Mouse (Mus musculus) lung, embryonic 16.5 days (tissue): ENCODE results near the gene E130309D02Rik. TPM values are rescaled to one million over a fixed set of nuclear protein-coding genes. Genes with fewer than 3 reads are reported as not detected.

Source experiments
- ATAC-seq: fragments of 200-750 bp; cut with Nextera tagmentation; 2 replicates; pipeline ENCODE4 v1.8.0; 2017; ENCODE audit warnings: low read depth, mild to moderate bottlenecking, moderate library complexity
- H3K27ac ChIP-seq: fragments of 300-500 bp; sonication (generic); 2 replicates; pipeline ENCODE4 v1.5.1; 2014; ENCODE audit warnings: mild to moderate bottlenecking, control low read depth, low read length
- H3K27me3 ChIP-seq: fragments of 300-500 bp; sonication (generic); 2 replicates; pipeline ENCODE4 v1.6.1; 2014; ENCODE audit warnings: low read depth, low read length, mixed read lengths; ENCODE audit not compliant: control insufficient read depth, insufficient read depth
- H3K36me3 ChIP-seq: fragments of 300-500 bp; sonication (generic); 2 replicates; pipeline ENCODE4 v1.6.1; 2014; ENCODE audit warnings: low read length; ENCODE audit not compliant: control insufficient read depth, insufficient read depth
- H3K4me1 ChIP-seq: fragments of 300-500 bp; sonication (generic); replicated peaks from 2 replicates; pipeline ENCODE4 v1.6.1; 2014; ENCODE audit warnings: low read length, mixed read lengths; ENCODE audit not compliant: control insufficient read depth, insufficient read depth
- H3K4me2 ChIP-seq: fragments of 300-500 bp; sonication (generic); 2 replicates; pipeline ENCODE4 v1.6.1; 2014; ENCODE audit warnings: low read depth, low read length, control low read depth
- H3K4me3 ChIP-seq: fragments of 300-500 bp; sonication (generic); 2 replicates; pipeline ENCODE4 v1.5.1; 2014; ENCODE audit warnings: mild to moderate bottlenecking, low read length, control low read depth
- H3K9ac ChIP-seq: fragments of 300-500 bp; sonication (generic); 2 replicates; pipeline ENCODE4 v1.6.1; 2014; ENCODE audit warnings: low read length, control low read depth
- H3K9me3 ChIP-seq: fragments of 300-500 bp; sonication (generic); 2 replicates; pipeline ENCODE4 v1.6.1; 2016; ENCODE audit warnings: low read length; ENCODE audit not compliant: control insufficient read depth
- WGBS: fragments of 180-500 bp; shearing (Covaris S2); extraction: QIAGEN DNeasy Blood & Tissue Kit; methylation state at CpG from one replicate; pipeline ENCODE4 v1.1.7; 2014; 5-methylcytosine and 5-hydroxymethylcytosine counted together
- polyA plus RNA-seq: library from polyadenylated mRNA; unstranded; fragments of >200 nt; fragmentation: Nextera tagmentation; extraction: Ambion mirVana; gene quantifications from 2 replicates; pipeline ENCODE4 v1.2.1, GENCODE M21; 2015

E130309D02Rik gene
- polyA plus RNA-seq, 1 experiment from 2014 or later: 32.3 TPM

DNA sequence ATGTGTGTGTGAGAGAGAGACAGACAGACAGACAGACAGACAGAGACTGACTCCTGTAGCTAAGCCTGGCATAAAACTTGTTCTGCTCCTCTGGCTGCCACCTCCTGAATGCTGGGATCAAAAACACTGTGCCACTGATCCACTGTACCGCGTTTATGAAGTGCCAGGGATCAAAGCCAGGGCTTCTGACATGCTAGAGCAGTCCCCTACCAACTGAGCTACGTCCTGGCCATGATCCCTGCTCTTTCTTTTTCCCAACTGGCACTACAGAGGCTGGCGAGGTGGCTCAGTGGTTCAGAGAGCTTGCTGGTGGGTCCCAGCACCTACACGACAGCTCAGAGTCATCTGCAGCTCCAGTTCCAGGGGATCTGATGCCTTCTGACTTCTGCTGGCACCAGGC, 39.4 kb downstream of the E130309D02Rik start:
- Histone ChIP-seq H3K4me3 (no peak overlapping the region), H3K9ac (no peak overlapping the region), H3K36me3 (no peaks in the 10 kb centered on the region), H3K9me3 (no peaks in the 10 kb centered on the region), H3K4me1 (peaks cover under 1% of the 10 kb centered on the region; the same call in 1 of the 2 replicates), H3K27ac (no peak overlapping the region), H3K27me3 (peaks cover 20% of the 10 kb centered on the region), H3K4me2 (no peak overlapping the region)
- 39% methylated on average over 5 of the region's 5 CpGs for WGBS
- ATAC-seq: no peak

DNA sequence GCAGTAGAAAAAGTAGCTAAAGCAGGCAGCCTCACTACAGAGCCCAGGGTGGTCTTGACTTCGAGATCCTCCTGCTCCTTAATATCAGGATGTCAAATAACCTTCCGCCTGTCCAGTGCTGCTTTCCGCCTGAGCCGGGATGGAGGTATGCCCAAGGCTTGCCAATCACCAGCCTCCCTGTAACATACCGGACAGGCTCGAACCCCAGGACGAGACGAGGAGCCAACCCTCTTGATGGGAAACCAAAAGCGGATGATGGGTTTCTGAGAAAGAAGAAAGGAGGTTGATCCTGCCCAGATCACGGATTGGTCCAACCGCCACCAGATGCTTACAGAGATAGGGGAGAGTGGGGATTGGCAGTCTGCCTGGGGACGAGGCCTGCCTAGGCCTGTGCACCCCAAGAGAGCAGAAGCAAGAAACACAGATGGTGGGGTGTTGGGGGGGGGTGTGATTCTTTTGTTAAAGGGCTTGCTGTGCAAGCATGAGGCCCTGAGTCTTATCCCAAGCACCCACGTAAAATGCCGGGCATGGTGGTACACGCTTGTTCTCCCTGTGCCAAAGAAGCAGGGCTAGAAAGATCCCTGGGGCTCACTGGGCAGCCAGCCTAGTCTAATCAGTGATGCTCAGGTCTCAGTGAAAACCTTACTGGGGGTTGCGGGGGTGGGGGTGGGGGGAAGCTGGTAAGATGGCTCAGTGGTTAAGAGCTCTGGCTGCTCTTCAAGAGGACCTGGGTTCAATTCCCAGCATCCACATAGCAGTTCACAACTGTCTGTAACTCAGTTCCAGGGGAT, 42.4 kb downstream of the E130309D02Rik start:
- no peak for ATAC-seq
- Histone ChIP-seq H3K36me3 (no peaks in the 10 kb centered on the region), H3K4me3 (no peak overlapping the region), H3K9ac (no peak overlapping the region), H3K4me2 (no peak overlapping the region), H3K4me1 (peaks cover 11% of the 10 kb centered on the region), H3K27ac (no peak overlapping the region), H3K9me3 (no peaks in the 10 kb centered on the region), H3K27me3 (peaks cover 8% of the 10 kb centered on the region; the same call in 1 of the 2 replicates)
- 85% methylated on average over 16 of the region's 16 CpGs for WGBS

DNA sequence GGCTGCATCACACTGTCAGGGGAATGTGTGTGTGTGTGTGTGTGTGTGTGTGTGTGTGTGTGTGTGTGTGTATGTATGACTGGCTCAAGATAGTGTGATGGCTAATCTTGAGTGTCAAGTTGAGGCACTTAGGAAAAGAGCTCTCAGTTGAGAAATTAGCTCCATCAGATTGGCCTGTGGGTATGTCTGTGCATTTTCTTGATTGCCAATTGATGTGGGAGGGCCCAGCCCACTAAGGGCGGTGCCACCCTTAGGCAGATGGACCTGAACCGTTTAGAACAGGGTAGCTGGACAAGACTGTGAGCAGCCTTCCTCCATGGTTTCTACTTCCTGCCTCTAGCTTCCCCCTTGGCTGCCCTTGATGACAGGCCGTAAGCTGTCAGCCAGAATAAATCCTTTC, 43.1 kb downstream of the E130309D02Rik start:
- 73% methylated on average over 3 of the region's 3 CpGs for WGBS
- ATAC-seq: no peak
- no peak overlapping the region for H3K27ac ChIP-seq

DNA sequence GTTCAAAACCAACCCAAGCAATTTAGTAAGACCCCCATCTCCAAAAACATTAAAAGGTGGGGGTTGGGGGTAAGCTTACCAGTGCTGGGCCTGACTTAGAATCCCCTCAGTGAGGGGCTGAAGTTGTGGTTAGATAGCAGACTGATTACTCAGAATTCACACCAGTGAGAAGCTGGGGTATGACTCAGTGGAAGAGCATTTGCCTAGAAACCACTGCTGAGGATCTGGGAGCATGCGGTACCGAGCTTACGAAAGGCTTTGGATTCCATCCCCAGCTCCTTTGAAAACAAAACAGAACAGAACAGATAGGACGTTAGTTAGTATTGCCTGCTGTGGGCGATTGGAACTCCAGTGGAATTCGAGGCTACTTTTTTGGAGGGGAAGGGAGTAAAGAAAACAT, 43.5 kb downstream of the E130309D02Rik start:
- Histone ChIP-seq H3K4me1 (peaks cover 11% of the 10 kb centered on the region), H3K9me3 (no peaks in the 10 kb centered on the region), H3K27me3 (peaks cover 3% of the 10 kb centered on the region; the same call in 1 of the 2 replicates), H3K36me3 (no peaks in the 10 kb centered on the region), H3K4me2 (no peak overlapping the region), H3K27ac (no peak overlapping the region), H3K4me3 (no peak overlapping the region), H3K9ac (no peak overlapping the region)
- 81% methylated on average over 6 of the region's 6 CpGs for WGBS
- ATAC-seq: no peak

More for the DNA sequence above, 43.1 kb downstream of the E130309D02Rik start:
- peaks cover 11% of the 10 kb centered on the region for H3K4me1 ChIP-seq
- H3K4me2 ChIP-seq: no peak overlapping the region
- peaks cover 3% of the 10 kb centered on the region; the same call in 1 of the 2 replicates for H3K27me3 ChIP-seq
- H3K4me3 ChIP-seq: no peak overlapping the region
- no peak overlapping the region for H3K9ac ChIP-seq
- H3K9me3 ChIP-seq: no peaks in the 10 kb centered on the region
- no peaks in the 10 kb centered on the region for H3K36me3 ChIP-seq

DNA sequence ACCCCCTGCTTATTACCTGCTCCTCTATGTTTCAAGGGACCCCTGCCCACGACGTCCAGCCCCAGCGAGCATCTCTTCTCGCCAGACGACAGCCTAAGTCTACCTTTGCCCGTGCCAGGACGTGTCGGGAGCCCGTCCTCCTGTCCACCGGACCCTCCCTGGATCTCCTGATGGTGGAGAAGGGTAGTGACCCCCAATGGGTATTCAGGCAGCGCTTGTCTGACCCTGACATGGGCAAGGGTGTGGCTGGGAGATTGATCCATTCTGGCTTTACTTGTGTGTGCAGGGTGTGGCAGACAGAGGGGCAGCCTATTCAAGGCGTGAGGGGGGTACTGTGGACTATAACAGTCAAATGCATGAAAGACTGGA, 45.0 kb downstream of the E130309D02Rik start:
- peak overlapping the region; percentile 79 for H3K4me3 ChIP-seq
- H3K27ac ChIP-seq: no peak overlapping the region
- peak overlapping the region; percentile 67 for H3K4me2 ChIP-seq
- no peaks in the 10 kb centered on the region for H3K36me3 ChIP-seq
- no peaks in the 10 kb centered on the region for H3K27me3 ChIP-seq
- H3K9me3 ChIP-seq: no peaks in the 10 kb centered on the region
- H3K9ac ChIP-seq: peak overlapping the region; percentile 84
- peak; percentile 29; the same call in 1 of the 2 replicates for ATAC-seq
- H3K4me1 ChIP-seq: peaks cover 11% of the 10 kb centered on the region
- WGBS: 4% methylated on average over 12 of the region's 12 CpGs

DNA sequence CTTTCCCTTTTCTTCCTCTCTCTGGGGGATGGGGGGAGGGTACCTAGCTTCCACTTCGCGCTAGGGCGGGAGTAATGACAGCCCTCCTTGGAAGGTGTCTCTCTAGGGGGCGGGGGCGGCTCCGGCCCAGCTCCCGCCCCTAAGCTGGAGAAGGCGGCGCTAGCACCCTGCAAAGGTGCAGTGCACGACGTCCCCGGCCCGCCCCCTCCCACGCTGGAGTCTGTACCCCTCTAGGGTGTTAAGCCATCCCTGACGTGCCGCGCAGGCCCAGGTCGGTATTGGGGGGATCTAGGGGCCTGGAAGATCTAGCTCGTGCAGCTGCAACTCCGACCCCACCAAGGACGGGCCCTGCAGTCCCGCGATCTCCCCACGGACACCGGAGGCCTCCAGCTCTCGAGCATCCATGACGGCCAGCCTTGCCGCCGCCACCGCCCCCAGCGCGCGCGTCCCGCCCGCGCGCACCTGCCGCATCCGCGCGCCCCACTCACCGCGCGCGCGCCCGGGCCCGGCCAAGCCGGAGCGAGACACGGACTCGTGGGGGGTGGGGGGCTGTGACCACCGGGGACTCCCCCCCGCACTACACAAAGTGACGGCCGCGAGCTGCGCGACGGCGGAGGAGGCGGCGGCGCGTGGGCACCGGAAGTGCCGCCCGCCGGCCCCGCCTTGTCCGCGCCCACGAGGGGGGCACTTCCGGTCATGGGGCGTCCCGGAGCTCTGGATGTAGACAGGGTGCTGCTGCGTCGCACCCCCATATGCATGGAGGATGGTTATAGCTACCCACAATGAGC, 45.6 kb downstream of the E130309D02Rik start, which contains the start of gene Zfp316:
Gene Zfp316 (minus strand): TSS at position 660 of the 788 bp plus-strand sequence.
- ATAC-seq: peak; percentile 84
- no peaks in the 10 kb centered on the region for H3K36me3 ChIP-seq
- WGBS: under 1% methylated on average over 77 of the region's 79 CpGs
- H3K9me3 ChIP-seq: no peaks in the 10 kb centered on the region
- H3K27me3 ChIP-seq: no peaks in the 10 kb centered on the region
- peaks cover 11% of the 10 kb centered on the region for H3K4me1 ChIP-seq
- H3K4me3 ChIP-seq: peak within 1 kb of the TSS; percentile 79
- peak within 1 kb of the TSS; percentile 84 for H3K9ac ChIP-seq
- H3K27ac ChIP-seq: peak within 1 kb of the TSS; percentile 36; the same call in 1 of the 2 replicates
- peak within 1 kb of the TSS; percentile 67 for H3K4me2 ChIP-seq

DNA sequence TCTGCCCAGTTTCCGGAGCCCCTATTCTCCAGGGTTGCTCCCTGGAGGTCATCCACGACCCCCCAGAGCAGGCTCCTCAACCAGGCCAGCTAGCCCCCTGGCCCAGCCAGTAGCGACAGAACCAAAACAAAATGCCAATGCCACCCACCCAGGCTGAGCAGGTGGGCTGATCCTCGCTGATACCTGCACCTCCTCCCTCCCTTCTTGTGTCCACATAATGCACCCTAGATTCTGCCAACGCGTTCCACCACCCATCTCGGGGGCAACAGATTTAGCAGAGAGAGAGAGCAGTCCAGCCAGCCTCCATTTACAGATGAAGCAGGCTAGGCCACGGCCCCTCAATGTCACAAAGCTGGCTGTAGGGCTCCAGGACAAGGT, 46.2 kb downstream of the E130309D02Rik start:
- no peaks in the 10 kb centered on the region for H3K36me3 ChIP-seq
- ATAC-seq: peak; percentile 6; the same call in 1 of the 2 replicates
- no peaks in the 10 kb centered on the region for H3K9me3 ChIP-seq
- no peaks in the 10 kb centered on the region for H3K27me3 ChIP-seq
- H3K4me1 ChIP-seq: peaks cover 11% of the 10 kb centered on the region
- no peak overlapping the region for H3K27ac ChIP-seq
- 27% methylated on average over 8 of the region's 8 CpGs for WGBS
- peak overlapping the region; percentile 84 for H3K9ac ChIP-seq
- peak overlapping the region; percentile 79 for H3K4me3 ChIP-seq
- peak overlapping the region; percentile 67 for H3K4me2 ChIP-seq

DNA sequence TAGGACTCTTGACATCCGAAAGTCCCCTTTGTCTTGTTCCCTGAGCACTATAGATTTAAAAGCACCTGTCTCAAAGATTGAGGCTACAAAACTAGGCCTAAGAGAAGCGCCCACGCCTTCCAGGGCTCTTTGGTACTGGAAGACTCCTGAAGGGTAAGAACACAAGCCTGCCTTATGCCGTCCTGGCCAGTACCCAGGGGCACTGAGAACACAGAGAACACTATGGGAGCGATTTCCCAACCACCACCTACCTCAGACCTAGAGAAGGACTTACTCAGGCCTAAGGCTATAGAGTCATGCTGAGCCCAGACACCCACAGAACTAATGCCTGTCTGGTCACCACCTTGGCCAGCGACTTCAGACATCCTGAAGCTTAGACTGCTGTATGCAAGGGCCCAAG, 48.4 kb downstream of the E130309D02Rik start:
- no peak overlapping the region for H3K27ac ChIP-seq
- H3K4me3 ChIP-seq: no peak overlapping the region
- WGBS: 86% methylated on average over 6 of the region's 6 CpGs
- H3K4me1 ChIP-seq: peaks cover 11% of the 10 kb centered on the region
- no peak overlapping the region for H3K4me2 ChIP-seq
- no peaks in the 10 kb centered on the region for H3K27me3 ChIP-seq
- no peak overlapping the region for H3K9ac ChIP-seq
- ATAC-seq: no peak
- H3K9me3 ChIP-seq: no peaks in the 10 kb centered on the region
- H3K36me3 ChIP-seq: 0 out of 2 replicates have a peak, but pooled peaks cover 2% of the 10 kb centered on the region

DNA sequence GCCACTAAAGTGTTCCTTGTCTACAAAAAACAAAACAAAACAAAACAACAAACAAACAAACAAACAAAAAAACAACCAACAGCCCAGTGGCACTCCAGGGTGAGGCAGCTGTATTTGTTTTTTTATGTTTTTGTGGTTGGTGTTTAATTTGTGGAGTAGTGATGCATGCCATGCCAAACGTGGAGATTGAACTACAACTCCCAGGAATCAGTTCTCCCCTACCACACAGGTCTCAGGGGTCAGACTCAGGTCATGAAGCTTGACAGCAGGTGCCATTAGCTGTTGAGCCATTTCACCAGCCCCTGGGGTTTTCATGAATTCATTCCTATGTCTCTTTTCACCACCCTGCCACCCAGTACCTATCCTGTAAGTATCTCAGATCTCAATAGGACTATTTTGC, 49.8 kb downstream of the E130309D02Rik start:
- H3K9me3 ChIP-seq: no peaks in the 10 kb centered on the region
- 44% methylated on average over 1 of the region's 1 CpGs for WGBS
- H3K36me3 ChIP-seq: peaks cover 4% of the 10 kb centered on the region; the same call in 1 of the 2 replicates
- ATAC-seq: no peak
- H3K27ac ChIP-seq: no peak overlapping the region
- H3K27me3 ChIP-seq: no peaks in the 10 kb centered on the region
- H3K4me1 ChIP-seq: peaks cover 6% of the 10 kb centered on the region
- H3K4me3 ChIP-seq: no peak overlapping the region
- H3K9ac ChIP-seq: no peak overlapping the region
- H3K4me2 ChIP-seq: no peak overlapping the region
